Mouse (Mus musculus) erythroblast, embryonic 14.5 days (primary cell): ENCODE results near the gene Prr7.

ENCODE experiments used
- GATA1 ChIP-seq: IDR thresholded peaks from 2 replicates; pipeline ENCODE4 v1.6.1; 2012; ENCODE audit warnings: low read length, inconsistent platforms, mixed read lengths
- TAL1 ChIP-seq: IDR thresholded peaks from 3 replicates; pipeline ENCODE4 v1.6.1; 2012; ENCODE audit warnings: low read length, inconsistent platforms, mixed read lengths

GRCm38 (mm10) chr13:55473961-55474360 is 9.9 kb downstream of the Prr7 start:
- TF ChIP-seq TAL1 (no peak), GATA1 (no peak)
